Mouse (Mus musculus) stomach, postnatal 0 days (tissue): ENCODE results near the gene Hikeshi. TPM values are rescaled to one million over a fixed set of nuclear protein-coding genes. Genes with fewer than 3 reads are reported as not detected.
A peak's percentile ranks its signal among the peaks of the same experiment; 100 is the strongest.

Experiments
- ATAC-seq: fragments of 200-750 bp; cut with Nextera tagmentation; 2 replicates; pipeline ENCODE4 v1.8.0; 2017; ENCODE audit not compliant: low FRiP score, low TSS enrichment
- DNase-seq: peaks from one replicate; pipeline ENCODE4 v3.0.0-alpha.2; 2016; ENCODE audit warnings: low spot score
- H3K27ac ChIP-seq: fragments of 300-500 bp; sonication (generic); replicated peaks from 2 replicates; pipeline ENCODE4 v1.5.1; 2014; ENCODE audit warnings: mild to moderate bottlenecking, control low read depth
- H3K27me3 ChIP-seq: fragments of 300-500 bp; sonication (generic); 2 replicates; pipeline ENCODE4 v1.6.1; 2014; ENCODE audit warnings: low read length; ENCODE audit not compliant: control insufficient read depth, insufficient read depth
- H3K36me3 ChIP-seq: fragments of 300-500 bp; sonication (generic); 2 replicates; pipeline ENCODE4 v1.6.1; 2014; ENCODE audit warnings: low read length, mixed read lengths; ENCODE audit not compliant: control insufficient read depth, insufficient read depth
- H3K4me1 ChIP-seq: fragments of 300-500 bp; sonication (generic); replicated peaks from 2 replicates; pipeline ENCODE4 v1.6.1; 2014; ENCODE audit warnings: antibody characterized with exemption; ENCODE audit not compliant: control insufficient read depth, insufficient read depth
- H3K4me2 ChIP-seq: fragments of 300-500 bp; sonication (generic); replicated peaks from 2 replicates; pipeline ENCODE4 v1.6.1; 2014; ENCODE audit warnings: low read depth, mild to moderate bottlenecking, control low read depth, moderate library complexity
- H3K4me3 ChIP-seq: fragments of 300-500 bp; sonication (generic); 2 replicates; pipeline ENCODE4 v1.5.1; 2014; ENCODE audit warnings: low read depth, low read length, control low read depth
- H3K9ac ChIP-seq: fragments of 300-500 bp; sonication (generic); 2 replicates; pipeline ENCODE4 v1.6.1; 2014; ENCODE audit warnings: mild to moderate bottlenecking, low read length, control low read depth, mixed read lengths
- H3K9me3 ChIP-seq: fragments of 300-500 bp; sonication (generic); 2 replicates; pipeline ENCODE4 v1.6.1; 2016; ENCODE audit warnings: low read length; ENCODE audit not compliant: control insufficient read depth
- CTCF ChIP-seq: IDR thresholded peaks from 2 replicates; pipeline ENCODE4 v1.5.1; 2016; ENCODE audit warnings: antibody characterized with exemption, low read depth, mild to moderate bottlenecking, moderate library complexity
- EP300 ChIP-seq: optimal IDR thresholded peaks from 2 replicates; pipeline ENCODE3; 2016; ENCODE audit warnings: antibody characterized with exemption
- WGBS: fragments of 180-500 bp; shearing (Covaris S2); extraction: QIAGEN DNeasy Blood & Tissue Kit; methylation state at CpG from one replicate; pipeline ENCODE4 v1.1.7; 2014; 5-methylcytosine and 5-hydroxymethylcytosine counted together
- polyA plus RNA-seq: library from polyadenylated mRNA; unstranded; fragments of >200 nt; fragmentation: Nextera tagmentation; extraction: Ambion mirVana; gene quantifications from 2 replicates; pipeline ENCODE4 v1.2.1, GENCODE M21; 2015

Gene Hikeshi
- polyA plus RNA-seq, 1 experiment from 2014 or later = 72.8 TPM

GRCm38 (mm10) chr7:89923441-89924180 lies 17.4 kb downstream of the Hikeshi start:
- H3K27me3 ChIP-seq = no peaks in the 10 kb centered on the region

GRCm38 (mm10) chr7:89917776-89918175 lies 23.2 kb downstream of the Hikeshi start:
- Histone ChIP-seq H3K27ac (no peak overlapping the region), H3K9me3 (no peaks in the 10 kb centered on the region), H3K36me3 (no peaks in the 10 kb centered on the region; the same call in 1 of the 2 replicates), H3K4me2 (no peak overlapping the region), H3K4me1 (no peaks in the 10 kb centered on the region), H3K27me3 (no peaks in the 10 kb centered on the region), H3K4me3 (no peak overlapping the region), H3K9ac (no peak overlapping the region)
- TF ChIP-seq EP300 (no peak), CTCF (no peak)
- no peak for DNase-seq
- 83% methylated on average over 4 of the region's 4 CpGs for whole genome bisulfite sequencing
- no peak for ATAC-seq

More at GRCm38 (mm10) chr7:89923441-89924180, 17.4 kb downstream of the Hikeshi start:
- no peak overlapping the region for H3K9ac ChIP-seq
- H3K4me3 ChIP-seq = no peak overlapping the region
- no peaks in the 10 kb centered on the region for H3K9me3 ChIP-seq
- H3K36me3 ChIP-seq = no peaks in the 10 kb centered on the region; the same call in 1 of the 2 replicates
- 96% methylated on average over 15 of the region's 15 CpGs for WGBS
- TF ChIP-seq CTCF (no peak), EP300 (no peak)
- no peaks in the 10 kb centered on the region for H3K4me1 ChIP-seq
- ATAC-seq (no peak), DNase-seq (no peak)
- no peak overlapping the region for H3K4me2 ChIP-seq
- H3K27ac ChIP-seq = no peak overlapping the region

GRCm38 (mm10) chr7:89916711-89917110 lies 24.3 kb downstream of the Hikeshi start:
- Histone ChIP-seq H3K4me3 (no peak overlapping the region), H3K27ac (0 out of 2 replicates have a peak overlapping the region, but pooled peaks have one; percentile 13), H3K4me2 (no peak overlapping the region), H3K36me3 (no peaks in the 10 kb centered on the region; the same call in 1 of the 2 replicates), H3K27me3 (no peaks in the 10 kb centered on the region), H3K4me1 (no peaks in the 10 kb centered on the region), H3K9ac (no peak overlapping the region), H3K9me3 (no peaks in the 10 kb centered on the region)
- DNase-seq (no peak), ATAC-seq (no peak)
- WGBS = 73% methylated on average over 5 of the region's 5 CpGs
- TF ChIP-seq EP300 (no peak), CTCF (no peak)

- Histone ChIP-seq H3K4me2 (no peak overlapping the region), H3K9ac (no peak overlapping the region), H3K4me1 (no peaks in the 10 kb centered on the region), H3K27ac (no peak overlapping the region), H3K36me3 (no peaks in the 10 kb centered on the region), H3K27me3 (no peaks in the 10 kb centered on the region), H3K4me3 (no peak overlapping the region), H3K9me3 (no peaks in the 10 kb centered on the region)
- DNase-seq = no peak
- WGBS = 76% methylated on average over 3 of the region's 3 CpGs
- peak; percentile 61; the same call in 1 of the 2 replicates for ATAC-seq
- no peak for TF ChIP-seq EP300
- TF ChIP-seq CTCF = no peak
Observed at GRCm38 (mm10) chr7:89913432-89914158, 27.4 kb downstream of the Hikeshi start.

GRCm38 (mm10) chr7:89912356-89912755 lies 28.6 kb downstream of the Hikeshi start:
- no peaks in the 10 kb centered on the region for H3K9me3 ChIP-seq
- no peaks in the 10 kb centered on the region for H3K4me1 ChIP-seq
- no peak overlapping the region for H3K4me2 ChIP-seq
- ATAC-seq (no peak), DNase-seq (no peak)
- H3K27me3 ChIP-seq = no peaks in the 10 kb centered on the region
- H3K36me3 ChIP-seq = no peaks in the 10 kb centered on the region
- H3K4me3 ChIP-seq = no peak overlapping the region
- H3K27ac ChIP-seq = no peak overlapping the region
- no peak for TF ChIP-seq CTCF
- TF ChIP-seq EP300 = no peak
- no peak overlapping the region for H3K9ac ChIP-seq
- WGBS = 84% methylated on average over 3 of the region's 3 CpGs

GRCm38 (mm10) chr7:89909711-89910110 lies 31.3 kb downstream of the Hikeshi start:
- H3K4me3 ChIP-seq = no peak overlapping the region
- 73% methylated on average over 4 of the region's 4 CpGs for WGBS
- no peak for DNase-seq
- H3K27me3 ChIP-seq = no peaks in the 10 kb centered on the region
- no peaks in the 10 kb centered on the region for H3K4me1 ChIP-seq
- no peak for TF ChIP-seq CTCF
- TF ChIP-seq EP300 = no peak
- no peak overlapping the region for H3K9ac ChIP-seq
- H3K4me2 ChIP-seq = no peak overlapping the region
- H3K36me3 ChIP-seq = no peaks in the 10 kb centered on the region
- H3K9me3 ChIP-seq = no peaks in the 10 kb centered on the region
- no peak overlapping the region for H3K27ac ChIP-seq
- no peak for ATAC-seq
